ENCODE assay signal across 35 mouse cellular contexts in genomic region chr11:59377999-59378398, GRCm38 (mm10). TPM values are rescaled to one million over a fixed set of nuclear protein-coding genes. Genes with fewer than 3 reads are reported as not detected.
"Had no signal": no experiment of that assay in that cellular context is flagged by ENCODE, and none has a peak within 500 bp of the region (broad histone marks: within the 10 kb centered on the region; RNA-seq: fewer than 3 reads in every experiment).

No protein-coding gene starts in this region.

- H3K27me3 ChIP-seq: heart, embryonic 12.5 days; hindbrain, embryonic 12.5 days; intestine, embryonic 15.5 days; liver, embryonic 13.5 days; liver, embryonic 15.5 days had no signal

- DNase-seq: gastrocnemius, postnatal 25 days; heart, postnatal 10 days; heart, postnatal 4 days; kidney, adult 18-20 months; kidney, adult 8-10 months; kidney, postnatal 10 days; kidney, postnatal 25 days; kidney, postnatal 4 days; liver; liver, embryonic 13.5 days had no signal

- H3K4me2 ChIP-seq: heart, embryonic 12.5 days; hindbrain, embryonic 12.5 days; hindbrain, embryonic 14.5 days; intestine, embryonic 15.5 days; liver, embryonic 11.5 days; liver, embryonic 13.5 days; liver, embryonic 15.5 days had no signal

- ATAC-seq: hindbrain, embryonic 16.5 days; inflammation-experienced regulatory T-cells, adult 6 months; intestine, embryonic 15.5 days; intestine, postnatal 0 days had no signal

- H3K4me3 ChIP-seq: heart, adult 2 months; heart, embryonic 12.5 days; hindbrain, embryonic 10.5 days; hindbrain, embryonic 12.5 days; intestine, embryonic 15.5 days; layer of hippocampus, adult 2 months; left cerebral cortex, adult 2 months; liver, embryonic 13.5 days; liver, embryonic 15.5 days had no signal

- H3K4me1 ChIP-seq: heart, embryonic 12.5 days; hindbrain, embryonic 10.5 days; hindbrain, embryonic 12.5 days; intestine, embryonic 15.5 days; liver, embryonic 13.5 days; liver, embryonic 15.5 days had no signal

- H3K27ac ChIP-seq: heart, adult 2 months; hindbrain, embryonic 10.5 days; hindbrain, embryonic 12.5 days; hindbrain, embryonic 14.5 days; intestine, embryonic 15.5 days; layer of hippocampus, adult 2 months; left cerebral cortex, adult 2 months; liver, embryonic 13.5 days; liver, embryonic 15.5 days had no signal

- H3K9me3 ChIP-seq: heart, embryonic 12.5 days; hindbrain, embryonic 10.5 days; hindbrain, embryonic 12.5 days; intestine, embryonic 15.5 days; liver, embryonic 13.5 days; liver, embryonic 15.5 days had no signal

- H3K9ac ChIP-seq: heart, embryonic 12.5 days; hindbrain, embryonic 12.5 days; hindbrain, embryonic 14.5 days; intestine, embryonic 15.5 days; liver, embryonic 13.5 days; liver, embryonic 15.5 days had no signal

- H3K36me3 ChIP-seq: heart, embryonic 12.5 days; hindbrain, embryonic 10.5 days; hindbrain, embryonic 12.5 days; intestine, embryonic 15.5 days; liver, embryonic 13.5 days; liver, embryonic 15.5 days had no signal

RNA-seq across cellular contexts. Expression of gene Prss38, which starts 2.5 kb away (rescaled TPM):
- total RNA-seq: gastrocnemius, postnatal 25 days; gastrocnemius, postnatal 4 days; granulocyte monocyte progenitor cell, adult 5-6 weeks; heart, adult 2 months; heart, postnatal 10 days; heart, postnatal 25 days; heart, postnatal 4 days; layer of hippocampus, adult 2 months; layer of hippocampus, postnatal 10 days; layer of hippocampus, postnatal 25 days; left cerebral cortex, adult 2 months; left cerebral cortex, postnatal 14 days; left cerebral cortex, postnatal 36 days had no signal
- polyA plus RNA-seq: heart, adult 2 months; heart, embryonic 12.5 days; heart, embryonic 14.5 days; heart, embryonic 16.5 days; hindbrain, embryonic 10.5 days; hindbrain, embryonic 12.5 days; hindbrain, embryonic 14.5 days; hindbrain, embryonic 16.5 days; intestine, embryonic 15.5 days; intestine, postnatal 0 days; kidney, embryonic 14.5 days; kidney, embryonic 16.5 days; limb, embryonic 11.5 days; liver, embryonic 11.5 days; liver, embryonic 13.5 days; liver, embryonic 15.5 days had no signal
